Mouse (Mus musculus): ENCODE results near the gene AC124108.1.

DNA sequence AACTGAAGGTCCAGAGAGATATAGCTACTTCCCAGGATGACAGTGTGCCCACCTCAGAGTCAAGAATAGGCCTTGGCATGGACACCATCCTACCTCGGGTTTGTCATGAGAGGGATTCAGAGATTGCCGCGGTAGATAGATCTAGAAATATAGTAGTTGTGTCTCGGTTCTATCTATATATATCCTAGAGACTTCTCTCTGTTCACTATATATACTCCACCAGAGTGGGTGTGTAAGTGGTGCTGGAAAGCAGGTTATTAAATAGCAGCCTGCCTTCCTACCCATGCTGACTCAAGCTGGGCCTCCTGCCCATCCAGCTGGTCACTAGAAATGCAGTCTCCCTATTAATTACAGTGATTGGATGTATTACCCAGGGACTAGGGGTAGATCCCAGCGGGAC lies 11.5 kb downstream of the AC124108.1 start:
- TF ChIP-seq USF1 (IDR thresholded peaks at IDR 0.05; ENCODE audit: low read depth), result no peak
- TF ChIP-seq CTCF (IDR thresholded peaks at IDR 0.05; ENCODE audit: control insufficient read depth, insufficient read depth, insufficient read length), result no peak
- no peak for TF ChIP-seq MAX (IDR thresholded peaks at IDR 0.05)
- no peak for TF ChIP-seq MYOD1 (IDR thresholded peaks at IDR 0.05; ENCODE audit: control insufficient read depth, insufficient read length, low read depth)
- no peak for TF ChIP-seq CEBPB (IDR thresholded peaks at IDR 0.05; ENCODE audit: low read depth)
- TF ChIP-seq MYOG (IDR thresholded peaks at IDR 0.05; ENCODE audit: control insufficient read depth, extremely low read depth, insufficient read length), result no peak
- TF ChIP-seq FOSL1 (IDR thresholded peaks at IDR 0.05; ENCODE audit: insufficient read depth, low read length, poor library complexity, severe bottlenecking), result no peak

Measured in C2C12 (cell line).